Mouse (Mus musculus) right cerebral cortex, postnatal 25 days (tissue): ENCODE measurements around the gene Gm266.
"Not testable (repeated sequence)": the region's sequence is repeated elsewhere in the genome, so short reads cannot be mapped to it uniquely, and the experiment has no call there.

Experiments used
- DNase-seq: peaks from one replicate; pipeline ENCODE4 v3.0.0; 2022

The Gm266 gene

DNA sequence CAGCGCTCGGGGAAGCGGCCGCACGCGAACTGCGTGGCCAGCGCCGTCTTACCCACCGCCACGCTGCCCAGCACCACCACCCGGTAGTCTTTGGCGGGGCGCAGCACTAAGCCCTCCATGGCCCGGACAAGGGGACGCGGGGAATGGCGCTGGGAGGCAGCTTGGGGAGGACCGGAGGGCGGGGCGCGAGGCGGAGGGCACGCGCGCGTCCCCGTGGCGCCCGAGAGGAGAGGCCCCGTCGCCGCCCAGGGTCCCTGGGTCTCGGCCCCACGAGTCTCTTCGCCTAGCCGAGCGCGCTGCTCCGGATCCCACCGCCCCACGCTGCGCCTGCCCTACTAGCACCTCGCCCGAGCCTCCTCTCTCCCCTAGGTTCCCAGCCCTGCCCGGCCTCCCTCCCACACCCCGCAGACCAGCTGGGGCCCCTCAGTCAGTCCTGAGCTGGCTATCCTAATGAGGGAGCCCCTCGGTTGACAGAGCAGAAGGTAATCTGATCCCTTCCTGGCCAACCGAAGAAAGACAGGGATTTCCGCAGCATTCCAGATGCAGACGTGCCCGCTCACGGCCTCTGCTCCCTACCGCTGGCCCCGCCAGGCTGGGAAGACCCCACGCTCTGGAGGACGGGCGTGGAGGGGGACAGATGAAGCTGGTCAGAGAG is at the start of gene Gm266:
Gm266 (minus strand) TSS at position 172 of the 655 bp plus-strand sequence.
- no peak for DNase-seq

DNA sequence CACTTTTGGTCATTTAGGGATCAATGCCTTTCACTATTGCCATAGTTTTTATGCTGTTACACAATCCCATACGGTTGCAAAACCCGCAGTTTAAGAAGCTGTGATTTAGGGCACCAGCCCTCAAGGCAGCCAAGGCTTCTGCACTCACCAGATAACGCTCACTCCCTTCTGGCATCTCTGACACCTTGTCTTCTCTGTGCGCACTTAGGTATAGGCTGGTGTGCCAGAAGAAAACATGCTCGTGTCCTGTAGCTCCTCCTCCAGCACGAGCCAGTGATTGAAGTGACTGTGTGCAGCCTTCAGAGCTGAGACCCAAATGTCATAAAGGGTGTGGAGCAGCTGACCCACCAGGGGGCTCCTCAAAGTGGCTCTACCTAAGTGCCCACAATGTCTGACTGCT is 49.7 kb upstream of the Gm266 start:
- no peak for DNase-seq

GRCm38 (mm10) chr12:111533096-111533794 is 47.6 kb upstream of the Gm266 start:
- peak; percentile 37 for DNase-seq

GRCm38 (mm10) chr12:111529192-111529591 is 43.6 kb upstream of the Gm266 start:
- no peak for DNase-seq

GRCm38 (mm10) chr12:111527643-111528281 is 42.1 kb upstream of the Gm266 start:
- peak; percentile 77 for DNase-seq

- DNase-seq = no peak
Observed at GRCm38 (mm10) chr12:111524883-111525282, 39.3 kb upstream of the Gm266 start.

GRCm38 (mm10) chr12:111524469-111524868 is 38.8 kb upstream of the Gm266 start:
- no peak for DNase-seq

GRCm38 (mm10) chr12:111520994-111521393 is 35.4 kb upstream of the Gm266 start:
- no peak for DNase-seq

DNA sequence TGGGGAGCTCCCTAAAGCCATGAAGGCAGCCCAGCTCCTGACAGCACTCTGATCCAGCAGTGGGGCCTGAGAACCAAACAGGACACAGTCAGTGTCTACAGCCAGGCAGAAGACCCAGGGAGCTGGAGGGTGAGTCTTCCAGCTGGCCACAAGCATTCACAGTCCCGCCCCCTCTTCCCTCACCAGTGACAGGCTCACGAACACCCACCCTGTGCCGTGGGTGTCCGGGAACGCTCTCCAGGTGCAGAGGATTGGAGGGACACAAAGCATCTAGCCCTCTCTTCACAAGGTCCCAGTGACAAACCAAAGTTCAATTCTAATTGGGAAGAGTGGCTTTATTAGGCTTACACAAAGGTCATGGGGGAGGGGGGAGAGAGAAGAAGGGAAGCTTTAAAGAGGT is 34.2 kb upstream of the Gm266 start:
- no peak for DNase-seq

- DNase-seq = no peak
Observed at GRCm38 (mm10) chr12:111518391-111518790, 32.8 kb upstream of the Gm266 start.

- no peak for DNase-seq
Observed at GRCm38 (mm10) chr12:111517901-111518300, 32.3 kb upstream of the Gm266 start.

- DNase-seq = no peak
Observed at GRCm38 (mm10) chr12:111516826-111517225, 31.2 kb upstream of the Gm266 start.

GRCm38 (mm10) chr12:111515920-111516319 is 30.3 kb upstream of the Gm266 start:
- no peak for DNase-seq

- DNase-seq = no peak
Observed at GRCm38 (mm10) chr12:111514874-111515649, 29.4 kb upstream of the Gm266 start.

DNA sequence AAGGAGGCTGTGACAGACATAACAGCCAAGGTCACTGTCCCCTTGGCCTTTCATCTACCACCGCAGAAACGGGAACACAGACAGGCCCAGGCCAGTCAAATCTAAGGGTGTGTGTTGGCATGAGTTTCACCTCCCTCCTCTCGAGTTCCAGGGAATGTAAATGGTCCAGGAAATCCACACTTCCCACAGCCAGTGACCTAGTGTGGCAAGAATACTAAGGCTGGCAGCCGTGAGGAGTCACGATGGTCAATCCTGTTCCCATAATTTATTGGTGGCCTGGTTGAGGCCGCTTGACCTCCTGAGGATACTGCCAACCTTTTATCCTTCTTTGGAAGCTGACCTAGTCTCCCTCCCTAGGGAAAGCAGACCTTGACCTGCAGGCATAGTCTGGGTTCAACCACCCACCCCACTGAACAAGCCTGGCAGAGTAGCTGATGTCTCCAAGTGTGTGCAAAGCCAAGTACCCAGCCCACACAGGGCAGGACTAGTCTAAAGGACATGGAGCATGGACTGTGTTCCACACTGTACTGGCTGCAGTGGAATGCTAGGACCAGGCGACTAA is 28.7 kb upstream of the Gm266 start:
- no peak for DNase-seq

DNA sequence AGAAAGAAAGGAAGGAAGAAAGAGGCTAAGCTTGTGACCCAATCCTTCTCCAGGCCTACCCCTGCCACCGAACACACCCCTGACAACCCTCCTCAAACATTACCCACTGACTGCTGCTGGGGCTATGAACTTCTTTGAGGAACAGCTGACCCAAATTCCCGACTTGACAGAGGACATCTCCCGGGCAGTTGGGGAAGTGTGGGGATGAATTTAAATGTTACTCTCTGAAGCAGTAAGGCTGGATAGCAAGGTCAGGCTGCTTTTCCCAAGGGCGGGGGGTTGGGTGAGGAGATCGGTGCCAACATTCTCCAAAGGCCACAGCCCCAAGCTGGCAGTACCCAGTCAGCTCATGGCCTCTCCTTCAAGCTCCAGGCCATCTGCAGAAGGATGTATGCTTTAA is 28.1 kb upstream of the Gm266 start:
- DNase-seq = no peak

- DNase-seq = no peak
Observed at GRCm38 (mm10) chr12:111512572-111513063, 27.0 kb upstream of the Gm266 start.

GRCm38 (mm10) chr12:111508438-111508837 is 22.8 kb upstream of the Gm266 start:
- DNase-seq = not testable (repeated sequence)

DNA sequence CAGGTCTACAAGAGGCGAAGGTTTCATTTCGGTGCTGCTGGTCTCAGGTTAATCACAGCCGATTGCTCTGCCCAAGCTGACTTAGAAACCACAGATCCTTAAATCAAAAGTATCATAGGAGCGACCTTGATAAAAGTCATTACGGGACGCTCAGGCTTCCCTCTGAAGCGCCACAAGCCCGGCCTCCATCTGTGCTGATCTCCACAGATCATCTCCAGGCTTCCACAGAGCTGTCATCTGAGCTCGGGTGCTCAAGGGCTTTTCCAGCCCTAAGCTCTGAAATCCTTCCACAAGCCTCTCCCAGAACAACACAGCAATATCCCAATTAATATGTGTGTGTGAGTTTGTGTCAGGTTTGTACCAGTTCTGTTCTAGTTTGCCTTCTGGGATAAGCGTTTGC is 22.3 kb upstream of the Gm266 start:
- no peak for DNase-seq

DNA sequence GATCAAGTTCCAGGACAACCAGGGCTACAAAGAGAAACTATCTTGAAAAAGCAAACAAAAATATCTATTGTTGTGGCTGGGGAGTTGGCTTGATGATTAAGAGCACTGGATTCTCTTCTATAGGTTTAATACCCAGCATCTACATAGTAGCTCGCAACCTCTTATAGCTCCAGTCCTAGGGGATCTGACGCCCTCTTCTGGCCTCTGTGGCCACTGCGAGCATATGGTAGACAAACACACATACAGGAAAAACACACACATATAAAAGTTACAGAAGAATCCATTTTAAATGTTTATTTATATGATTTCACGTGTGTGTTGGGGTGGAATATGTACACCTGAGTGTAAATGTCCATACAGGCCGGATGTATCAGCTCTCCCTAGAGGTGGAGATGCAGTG is 21.4 kb upstream of the Gm266 start:
- no peak for DNase-seq

DNA sequence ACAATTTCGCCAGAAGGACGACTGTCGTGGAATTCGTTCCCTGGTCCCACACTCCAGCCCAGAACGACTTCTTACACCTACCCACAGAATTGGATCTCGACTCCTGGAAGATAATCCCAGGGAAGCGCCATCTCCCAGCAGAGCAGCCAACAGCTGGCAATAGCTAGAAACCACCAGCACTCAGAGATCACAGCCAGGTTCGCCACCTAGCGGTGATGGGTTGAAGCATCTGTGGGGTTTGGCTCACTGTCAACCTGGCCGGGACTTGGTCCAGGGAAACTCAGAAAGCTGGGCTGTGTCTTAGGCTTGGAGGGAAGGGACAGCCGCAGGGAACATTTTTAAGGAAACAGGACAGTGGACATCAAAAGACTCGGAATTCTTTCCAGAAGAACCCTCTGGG is 19.3 kb upstream of the Gm266 start:
- DNase-seq = peak; percentile 94

DNA sequence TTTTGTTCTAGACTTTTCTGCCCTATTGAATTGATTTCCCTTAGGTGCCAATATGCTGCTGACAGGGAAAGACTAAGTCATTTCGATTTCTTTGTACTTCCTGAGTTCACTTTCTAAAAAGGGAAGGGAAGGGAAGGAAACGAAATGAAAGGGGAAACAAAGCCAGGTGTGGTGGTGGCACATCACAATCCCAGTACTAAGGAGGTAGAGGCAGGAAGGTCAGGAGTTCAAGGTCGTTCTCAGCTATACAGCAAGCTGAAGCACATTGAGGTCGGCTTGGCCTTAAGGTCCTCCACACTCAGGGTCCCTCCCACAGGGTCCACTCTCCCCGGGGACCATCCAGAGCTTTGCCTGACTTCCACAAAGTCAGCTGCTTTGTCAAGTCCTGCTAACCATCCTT is 17.9 kb upstream of the Gm266 start:
- DNase-seq = no peak

DNA sequence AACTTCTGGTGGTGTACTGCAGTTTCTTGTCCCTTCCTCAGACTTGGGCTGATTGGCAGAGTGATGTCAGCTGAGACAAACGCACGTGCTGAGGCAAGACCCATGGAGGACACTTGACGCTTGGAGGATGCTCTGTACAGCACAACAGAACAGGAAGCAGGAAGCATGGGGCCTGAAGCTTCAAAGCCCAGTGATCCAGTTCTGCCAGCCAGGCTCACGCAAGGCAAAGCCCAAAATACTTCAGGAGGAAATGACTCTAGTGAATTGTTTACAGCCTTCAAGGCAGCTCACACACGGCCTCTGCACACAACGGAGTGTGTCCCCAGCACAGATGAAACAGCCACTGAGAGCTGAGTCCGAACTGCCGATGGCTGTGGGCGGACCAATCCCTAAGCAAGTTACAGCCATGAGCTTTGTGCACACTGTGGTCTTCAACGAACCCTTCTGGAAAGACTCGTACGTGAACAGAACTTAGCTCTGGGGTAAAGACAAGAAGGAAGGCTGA is 17.5 kb upstream of the Gm266 start:
- DNase-seq = no peak
